Mouse (Mus musculus): ENCODE data around the gene Syt6. TPM values are rescaled to one million over a fixed set of nuclear protein-coding genes. Genes with fewer than 3 reads are reported as not detected.

Gene Syt6
- polyA plus RNA-seq, 1 experiment from 2014 or later, result 10.8 TPM

- Histone ChIP-seq H3K27ac (ENCODE audit: low read depth, low read length) (no peak overlapping the region), H3K36me3 (ENCODE audit: control insufficient read depth, insufficient read depth, low read length) (no peaks in the 10 kb centered on the region), H3K4me1 (ENCODE audit: control insufficient read depth, insufficient read depth, low read depth, low read length) (no peaks in the 10 kb centered on the region), H3K4me2 (ENCODE audit: low read length) (no peak overlapping the region), H3K4me3 (ENCODE audit: low read length) (no peak overlapping the region), H3K9ac (ENCODE audit: low read depth, low read length) (no peak overlapping the region), H3K27me3 (replicated peaks; ENCODE audit: control insufficient read depth, insufficient read depth, low read length) (no peaks in the 10 kb centered on the region), H3K9me3 (ENCODE audit: control insufficient read depth, low read length) (no peaks in the 10 kb centered on the region)
- WGBS, result 72% methylated on average over 5 of the region's 5 CpGs
- no peak for ATAC-seq
Observed at GRCm38 (mm10) chr3:103592636-103593035, 17.6 kb downstream of the Syt6 start.

DNA sequence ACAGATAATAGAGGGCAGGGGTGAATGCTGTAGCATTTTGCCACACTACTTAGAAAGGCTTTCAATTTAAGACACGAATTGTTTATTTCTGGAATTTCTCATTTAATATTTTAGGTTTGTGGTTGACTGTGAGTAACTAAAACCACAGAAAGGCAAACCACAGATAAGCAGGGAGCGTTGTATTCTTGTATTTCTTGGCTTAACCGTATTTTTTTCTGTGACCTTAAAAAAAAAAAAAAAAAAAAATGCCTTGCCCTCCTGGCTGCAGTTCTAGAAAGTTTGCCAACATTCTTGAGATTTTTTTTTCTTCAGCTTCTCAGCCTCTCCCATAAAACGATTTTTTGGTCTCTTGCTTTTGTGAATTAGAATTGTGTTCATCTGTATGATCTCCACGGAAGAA, 18.6 kb downstream of the Syt6 start:
- H3K27me3 ChIP-seq (replicated peaks; ENCODE audit: control insufficient read depth, insufficient read depth, low read length), result no peaks in the 10 kb centered on the region
- H3K9me3 ChIP-seq (ENCODE audit: control insufficient read depth, low read length), result no peaks in the 10 kb centered on the region
- ATAC-seq, result no peak
- no peaks in the 10 kb centered on the region for H3K36me3 ChIP-seq (ENCODE audit: control insufficient read depth, insufficient read depth, low read length)
- no peak overlapping the region for H3K4me3 ChIP-seq (ENCODE audit: low read length)
- no peak overlapping the region for H3K9ac ChIP-seq (ENCODE audit: low read depth, low read length)
- no peak overlapping the region for H3K4me2 ChIP-seq (ENCODE audit: low read length)
- WGBS, result 76% methylated on average over 5 of the region's 5 CpGs
- no peak overlapping the region for H3K27ac ChIP-seq (ENCODE audit: low read depth, low read length)
- no peaks in the 10 kb centered on the region for H3K4me1 ChIP-seq (ENCODE audit: control insufficient read depth, insufficient read depth, low read depth, low read length)

GRCm38 (mm10) chr3:103595271-103595810, 20.3 kb downstream of the Syt6 start:
- no peak for ATAC-seq
- 74% methylated on average over 7 of the region's 7 CpGs for WGBS
- H3K4me3 ChIP-seq (ENCODE audit: low read length), result no peak overlapping the region
- H3K27ac ChIP-seq (ENCODE audit: low read depth, low read length), result no peak overlapping the region
- H3K27me3 ChIP-seq (replicated peaks; ENCODE audit: control insufficient read depth, insufficient read depth, low read length), result no peaks in the 10 kb centered on the region
- H3K4me1 ChIP-seq (ENCODE audit: control insufficient read depth, insufficient read depth, low read depth, low read length), result no peaks in the 10 kb centered on the region
- H3K9ac ChIP-seq (ENCODE audit: low read depth, low read length), result no peak overlapping the region
- no peak overlapping the region for H3K4me2 ChIP-seq (ENCODE audit: low read length)
- no peaks in the 10 kb centered on the region for H3K36me3 ChIP-seq (ENCODE audit: control insufficient read depth, insufficient read depth, low read length)
- H3K9me3 ChIP-seq (ENCODE audit: control insufficient read depth, low read length), result no peaks in the 10 kb centered on the region

DNA sequence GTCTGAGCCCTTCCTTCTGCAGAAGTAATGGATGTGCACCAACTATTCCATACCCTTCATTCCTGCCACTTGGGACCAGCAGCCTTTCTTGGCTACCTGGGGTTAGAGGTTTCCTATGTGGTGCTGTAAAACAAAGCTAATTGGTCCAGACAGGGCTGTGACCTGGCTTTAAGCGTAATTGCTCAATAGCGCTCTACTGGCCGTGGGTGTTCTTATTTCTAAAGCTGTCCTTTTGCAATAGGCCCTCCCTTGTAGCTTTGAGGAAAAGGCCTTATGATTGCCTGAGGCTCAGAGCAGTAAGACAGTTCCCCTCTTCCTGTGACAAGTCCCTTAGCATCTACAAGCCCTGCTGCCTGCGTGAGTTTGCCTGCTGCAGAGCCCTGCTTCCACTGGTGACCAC, 22.6 kb downstream of the Syt6 start:
- Histone ChIP-seq H3K4me2 (ENCODE audit: low read length) (no peak overlapping the region), H3K4me1 (ENCODE audit: control insufficient read depth, insufficient read depth, low read depth, low read length) (no peaks in the 10 kb centered on the region; the same call in 1 of the 2 replicates), H3K9me3 (ENCODE audit: control insufficient read depth, low read length) (no peaks in the 10 kb centered on the region), H3K9ac (ENCODE audit: low read depth, low read length) (no peak overlapping the region), H3K36me3 (ENCODE audit: control insufficient read depth, insufficient read depth, low read length) (no peaks in the 10 kb centered on the region), H3K27ac (ENCODE audit: low read depth, low read length) (no peak overlapping the region), H3K27me3 (replicated peaks; ENCODE audit: control insufficient read depth, insufficient read depth, low read length) (no peaks in the 10 kb centered on the region), H3K4me3 (ENCODE audit: low read length) (no peak overlapping the region)
- WGBS, result 82% methylated on average over 4 of the region's 4 CpGs
- ATAC-seq, result no peak

GRCm38 (mm10) chr3:103601011-103601410, 26.0 kb downstream of the Syt6 start:
- Histone ChIP-seq H3K4me2 (ENCODE audit: low read length) (no peak overlapping the region), H3K27ac (ENCODE audit: low read depth, low read length) (no peak overlapping the region), H3K27me3 (replicated peaks; ENCODE audit: control insufficient read depth, insufficient read depth, low read length) (no peaks in the 10 kb centered on the region), H3K4me1 (ENCODE audit: control insufficient read depth, insufficient read depth, low read depth, low read length) (no peaks in the 10 kb centered on the region; the same call in 1 of the 2 replicates), H3K4me3 (ENCODE audit: low read length) (no peak overlapping the region), H3K36me3 (ENCODE audit: control insufficient read depth, insufficient read depth, low read length) (no peaks in the 10 kb centered on the region), H3K9me3 (ENCODE audit: control insufficient read depth, low read length) (no peaks in the 10 kb centered on the region), H3K9ac (ENCODE audit: low read depth, low read length) (no peak overlapping the region)
- 43% methylated on average over 7 of the region's 7 CpGs for WGBS
- ATAC-seq, result no peak

DNA sequence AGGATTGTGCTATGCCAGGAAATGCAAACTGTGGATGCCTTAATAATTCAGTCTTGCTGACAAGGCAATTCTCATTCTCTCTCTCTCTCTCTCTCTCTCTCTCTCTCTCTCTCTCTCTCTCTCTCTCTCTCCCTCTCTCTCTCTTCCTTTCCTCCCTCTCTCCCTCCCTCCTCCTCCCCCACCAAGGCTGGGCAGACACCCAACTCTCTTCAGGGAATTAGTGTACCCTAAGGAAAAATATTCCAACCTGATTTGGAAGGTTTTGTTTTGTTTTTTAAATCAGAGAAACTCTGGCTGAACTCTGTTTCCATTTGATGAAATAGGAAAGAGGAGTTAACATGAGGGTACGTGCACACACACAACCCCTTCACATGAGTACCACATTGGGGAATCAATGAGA, 26.5 kb downstream of the Syt6 start:
- 60% methylated on average over 1 of the region's 1 CpGs for WGBS

DNA sequence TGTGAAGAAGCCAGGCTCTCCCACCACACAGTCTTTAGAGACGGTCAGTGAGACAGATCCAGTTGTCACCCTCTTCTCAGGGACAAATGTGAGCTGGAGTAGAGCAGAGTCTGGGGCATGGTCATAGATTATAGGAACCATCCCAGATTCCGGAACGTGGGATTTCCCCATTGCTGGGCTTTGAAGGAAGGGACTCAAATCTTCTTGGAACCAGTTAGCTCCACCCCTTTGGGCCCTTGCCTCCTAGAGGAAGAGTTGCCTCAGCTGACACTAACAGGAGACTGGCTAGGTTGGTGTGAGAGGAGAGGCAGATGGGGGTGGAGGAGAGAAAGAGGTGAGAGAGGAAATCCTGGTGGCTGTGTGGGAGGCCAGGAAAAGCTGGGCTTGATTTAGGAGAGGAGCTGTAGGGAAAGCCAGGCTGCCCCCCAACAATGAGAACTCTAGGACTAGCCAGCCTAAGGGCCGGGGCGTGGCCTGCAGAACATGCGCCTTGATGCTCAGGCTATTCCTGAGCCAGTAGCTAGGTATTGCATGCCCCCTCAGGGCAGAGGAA, 31.1 kb downstream of the Syt6 start:
- H3K4me3 ChIP-seq (ENCODE audit: low read length), result no peak overlapping the region
- no peak for ATAC-seq
- whole genome bisulfite sequencing, result 90% methylated on average over 6 of the region's 6 CpGs
- H3K9me3 ChIP-seq (ENCODE audit: control insufficient read depth, low read length), result no peaks in the 10 kb centered on the region
- H3K9ac ChIP-seq (ENCODE audit: low read depth, low read length), result no peak overlapping the region
- H3K36me3 ChIP-seq (ENCODE audit: control insufficient read depth, insufficient read depth, low read length), result no peaks in the 10 kb centered on the region
- H3K4me2 ChIP-seq (ENCODE audit: low read length), result no peak overlapping the region
- H3K4me1 ChIP-seq (ENCODE audit: control insufficient read depth, insufficient read depth, low read depth, low read length), result no peaks in the 10 kb centered on the region; the same call in 1 of the 2 replicates
- no peaks in the 10 kb centered on the region for H3K27me3 ChIP-seq (replicated peaks; ENCODE audit: control insufficient read depth, insufficient read depth, low read length)
- H3K27ac ChIP-seq (ENCODE audit: low read depth, low read length), result no peak overlapping the region

More for the DNA sequence above, 26.5 kb downstream of the Syt6 start:
- H3K27ac ChIP-seq (ENCODE audit: low read depth, low read length), result no peak overlapping the region
- H3K4me2 ChIP-seq (ENCODE audit: low read length), result no peak overlapping the region
- no peak for ATAC-seq
- H3K4me3 ChIP-seq (ENCODE audit: low read length), result no peak overlapping the region
- H3K4me1 ChIP-seq (ENCODE audit: control insufficient read depth, insufficient read depth, low read depth, low read length), result no peaks in the 10 kb centered on the region; the same call in 1 of the 2 replicates
- H3K9ac ChIP-seq (ENCODE audit: low read depth, low read length), result no peak overlapping the region
- no peaks in the 10 kb centered on the region for H3K9me3 ChIP-seq (ENCODE audit: control insufficient read depth, low read length)
- H3K36me3 ChIP-seq (ENCODE audit: control insufficient read depth, insufficient read depth, low read length), result no peaks in the 10 kb centered on the region
- no peaks in the 10 kb centered on the region for H3K27me3 ChIP-seq (replicated peaks; ENCODE audit: control insufficient read depth, insufficient read depth, low read length)

GRCm38 (mm10) chr3:103606660-103607595, 31.9 kb downstream of the Syt6 start:
- 67% methylated on average over 13 of the region's 13 CpGs for WGBS
- peak; percentile 59; the same call in 1 of the 2 replicates for ATAC-seq

DNA sequence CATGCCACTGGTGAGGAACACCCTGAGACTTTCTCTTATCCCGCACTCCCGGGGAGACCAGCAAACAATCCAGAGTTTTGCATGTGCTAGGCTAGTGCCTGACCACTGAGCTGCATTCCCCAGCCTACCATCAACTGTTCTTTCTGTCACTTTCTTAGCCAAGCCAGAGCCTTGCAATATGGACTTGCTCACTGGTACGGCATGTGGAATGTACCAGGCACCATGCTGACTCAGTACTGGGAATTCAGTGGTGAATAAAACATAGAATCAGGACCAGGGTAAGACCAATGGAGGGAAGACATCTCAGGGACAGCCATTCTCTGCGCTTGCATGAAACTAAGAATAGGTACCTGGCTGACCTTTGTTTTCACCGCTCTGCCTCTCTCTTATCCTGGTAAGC, 35.2 kb downstream of the Syt6 start:
- Histone ChIP-seq H3K9me3 (ENCODE audit: control insufficient read depth, low read length) (no peaks in the 10 kb centered on the region), H3K36me3 (ENCODE audit: control insufficient read depth, insufficient read depth, low read length) (no peaks in the 10 kb centered on the region), H3K9ac (ENCODE audit: low read depth, low read length) (no peak overlapping the region), H3K4me1 (ENCODE audit: control insufficient read depth, insufficient read depth, low read depth, low read length) (no peaks in the 10 kb centered on the region), H3K4me3 (ENCODE audit: low read length) (no peak overlapping the region), H3K27ac (ENCODE audit: low read depth, low read length) (no peak overlapping the region), H3K4me2 (ENCODE audit: low read length) (no peak overlapping the region), H3K27me3 (replicated peaks; ENCODE audit: control insufficient read depth, insufficient read depth, low read length) (no peaks in the 10 kb centered on the region)
- WGBS, result 95% methylated on average over 5 of the region's 5 CpGs
- no peak for ATAC-seq

More at GRCm38 (mm10) chr3:103606660-103607595, 31.9 kb downstream of the Syt6 start:
- Histone ChIP-seq H3K36me3 (ENCODE audit: control insufficient read depth, insufficient read depth, low read length) (no peaks in the 10 kb centered on the region), H3K4me2 (ENCODE audit: low read length) (no peak overlapping the region), H3K4me1 (ENCODE audit: control insufficient read depth, insufficient read depth, low read depth, low read length) (no peaks in the 10 kb centered on the region), H3K4me3 (ENCODE audit: low read length) (no peak overlapping the region), H3K9ac (ENCODE audit: low read depth, low read length) (no peak overlapping the region), H3K27me3 (replicated peaks; ENCODE audit: control insufficient read depth, insufficient read depth, low read length) (no peaks in the 10 kb centered on the region), H3K27ac (ENCODE audit: low read depth, low read length) (no peak overlapping the region), H3K9me3 (ENCODE audit: control insufficient read depth, low read length) (no peaks in the 10 kb centered on the region)
